Mouse (Mus musculus): ENCODE data around the gene Copa. TPM values are rescaled to one million over a fixed set of nuclear protein-coding genes. Genes with fewer than 3 reads are reported as not detected.
A peak's percentile ranks its signal among the peaks of the same experiment; 100 is the strongest.

Copa gene
- polyA plus RNA-seq (2014; fragmentation: Nextera tagmentation; extraction: Ambion mirVana): 182 and 183 TPM in 2 replicates

DNA sequence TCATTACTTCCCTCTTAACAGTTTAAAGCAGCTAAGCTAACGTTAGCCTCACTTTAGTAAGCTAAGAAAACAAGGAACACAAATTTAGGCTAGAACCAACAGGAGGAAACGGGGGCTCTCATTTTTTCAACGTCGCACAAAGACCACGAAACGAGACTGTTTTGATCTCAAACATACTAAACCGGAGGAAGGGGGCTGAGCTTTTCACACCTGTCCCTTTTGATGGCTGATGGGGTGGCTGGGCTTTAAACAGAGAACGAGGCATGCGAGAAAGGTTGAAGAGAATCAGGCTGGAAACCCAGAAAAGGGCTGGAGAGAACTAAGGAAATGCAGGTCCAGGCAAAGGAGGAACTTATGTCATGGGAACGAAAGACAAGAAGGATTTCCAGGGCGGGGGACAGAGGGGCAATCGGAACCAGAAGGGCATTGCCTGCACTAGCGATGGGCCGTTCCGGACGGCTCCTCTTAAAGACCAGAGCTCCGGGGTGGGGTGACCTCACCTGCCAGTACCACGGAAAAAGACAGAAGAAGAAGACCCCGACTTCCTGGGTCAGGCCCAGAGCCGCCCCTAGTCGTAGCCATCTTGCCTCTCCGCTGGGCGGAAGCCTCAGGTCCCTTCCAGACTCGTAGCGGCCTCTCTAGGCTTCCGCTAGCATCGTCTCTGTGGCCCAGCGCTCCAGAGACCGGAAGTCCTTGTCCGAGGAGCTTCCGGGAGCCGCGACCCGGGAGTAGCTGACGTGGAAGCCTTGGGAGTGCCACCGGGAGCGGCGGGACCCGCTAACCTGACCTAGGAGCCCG lies at the start of gene Copa, which contains the start of gene Ncstn:
Gene Copa (plus strand): TSS at position 429 of the 798 bp plus-strand sequence.
Gene Ncstn (minus strand): TSS at position 695 of the 798 bp plus-strand sequence.
- Histone ChIP-seq H3K27me3 (replicated peaks; ENCODE audit: control insufficient read depth, insufficient read depth, low read length) (no peaks in the 10 kb centered on the region), H3K27ac (ENCODE audit: low read depth) (peak within 1 kb of the TSS; percentile 76), H3K4me3 (ENCODE audit: low read depth, low read length) (peak within 1 kb of the TSS; percentile 99), H3K9me3 (ENCODE audit: control insufficient read depth, low read length) (no peaks in the 10 kb centered on the region), H3K4me1 (replicated peaks; ENCODE audit: control insufficient read depth, insufficient read depth, low read length) (peaks cover 18% of the 10 kb centered on the region; the same call in 1 of the 2 replicates), H3K9ac (ENCODE audit: low read length) (peak within 1 kb of the TSS; percentile 91), H3K4me2 (ENCODE audit: low read length) (peak within 1 kb of the TSS; percentile 65), H3K36me3 (ENCODE audit: control insufficient read depth, insufficient read depth, low read length) (peaks cover 27% of the 10 kb centered on the region)
- DNase-seq (ENCODE audit: low spot score) (peak; percentile 96), ATAC-seq (replicated peaks; ENCODE audit: low FRiP score, low TSS enrichment, low read depth) (peak; percentile 98)
- under 1% methylated on average over 40 of the region's 40 CpGs for WGBS

DNA sequence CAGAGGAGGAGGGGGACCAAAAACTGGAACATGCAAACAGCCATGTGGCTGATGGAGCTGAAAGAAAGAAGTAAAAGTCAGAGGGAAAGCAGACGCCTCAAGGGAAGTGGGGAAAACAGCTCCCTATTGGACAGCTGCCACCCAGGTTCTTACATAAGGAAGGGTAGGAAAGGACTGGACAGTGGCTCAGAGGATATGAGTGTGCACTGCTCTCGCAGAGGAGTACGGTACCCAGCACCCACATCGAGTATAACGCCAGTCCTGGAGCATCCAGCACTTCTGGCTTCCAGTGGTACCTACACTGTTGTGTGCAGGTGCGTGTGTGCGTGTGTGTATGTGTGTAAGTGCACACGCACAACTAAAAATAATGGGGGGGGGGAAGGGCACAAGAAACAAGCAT lies 35.9 kb upstream of the Copa start:
- Histone ChIP-seq H3K4me1 (replicated peaks; ENCODE audit: control insufficient read depth, insufficient read depth, low read length) (0 out of 2 replicates have a peak, but pooled peaks cover 9% of the 10 kb centered on the region), H3K9me3 (ENCODE audit: control insufficient read depth, low read length) (no peaks in the 10 kb centered on the region), H3K27me3 (replicated peaks; ENCODE audit: control insufficient read depth, insufficient read depth, low read length) (0 out of 2 replicates have a peak, but pooled peaks cover 4% of the 10 kb centered on the region), H3K36me3 (ENCODE audit: control insufficient read depth, insufficient read depth, low read length) (no peaks in the 10 kb centered on the region), H3K4me2 (ENCODE audit: low read length) (no peak overlapping the region), H3K4me3 (ENCODE audit: low read depth, low read length) (no peak overlapping the region), H3K9ac (ENCODE audit: low read length) (no peak overlapping the region), H3K27ac (ENCODE audit: low read depth) (no peak overlapping the region)
- DNase-seq (ENCODE audit: low spot score) (no peak), ATAC-seq (replicated peaks; ENCODE audit: low FRiP score, low TSS enrichment, low read depth) (no peak)
- WGBS: 66% methylated on average over 8 of the region's 8 CpGs

GRCm38 (mm10) chr1:172046938-172047337 lies 35.4 kb upstream of the Copa start:
- H3K36me3 ChIP-seq (ENCODE audit: control insufficient read depth, insufficient read depth, low read length): no peaks in the 10 kb centered on the region
- no peaks in the 10 kb centered on the region for H3K9me3 ChIP-seq (ENCODE audit: control insufficient read depth, low read length)
- 0 out of 2 replicates have a peak, but pooled peaks cover 9% of the 10 kb centered on the region for H3K4me1 ChIP-seq (replicated peaks; ENCODE audit: control insufficient read depth, insufficient read depth, low read length)
- 0 out of 2 replicates have a peak overlapping the region, but pooled peaks have one; percentile 6 for H3K4me2 ChIP-seq (ENCODE audit: low read length)
- 12% methylated on average over 5 of the region's 5 CpGs for WGBS
- no peak overlapping the region for H3K4me3 ChIP-seq (ENCODE audit: low read depth, low read length)
- no peak overlapping the region for H3K9ac ChIP-seq (ENCODE audit: low read length)
- ATAC-seq (replicated peaks; ENCODE audit: low FRiP score, low TSS enrichment, low read depth): peak; percentile 22; the same call in 1 of the 2 replicates
- 0 out of 2 replicates have a peak, but pooled peaks cover 4% of the 10 kb centered on the region for H3K27me3 ChIP-seq (replicated peaks; ENCODE audit: control insufficient read depth, insufficient read depth, low read length)
- DNase-seq (ENCODE audit: low spot score): peak; percentile 91
- H3K27ac ChIP-seq (ENCODE audit: low read depth): no peak overlapping the region

- ATAC-seq (replicated peaks; ENCODE audit: low FRiP score, low TSS enrichment, low read depth) (0 out of 2 replicates have a peak, but pooled peaks have one; percentile 20), DNase-seq (ENCODE audit: low spot score) (no peak)
- 0 out of 2 replicates have a peak overlapping the region, but pooled peaks have one; percentile 2 for H3K4me2 ChIP-seq (ENCODE audit: low read length)
- no peaks in the 10 kb centered on the region for H3K9me3 ChIP-seq (ENCODE audit: control insufficient read depth, low read length)
- peaks cover 11% of the 10 kb centered on the region; the same call in 1 of the 2 replicates for H3K4me1 ChIP-seq (replicated peaks; ENCODE audit: control insufficient read depth, insufficient read depth, low read length)
- H3K27ac ChIP-seq (ENCODE audit: low read depth): no peak overlapping the region
- H3K36me3 ChIP-seq (ENCODE audit: control insufficient read depth, insufficient read depth, low read length): no peaks in the 10 kb centered on the region
- no peak overlapping the region for H3K4me3 ChIP-seq (ENCODE audit: low read depth, low read length)
- H3K9ac ChIP-seq (ENCODE audit: low read length): 0 out of 2 replicates have a peak overlapping the region, but pooled peaks have one; percentile 10
- WGBS: 38% methylated on average over 6 of the region's 6 CpGs
- H3K27me3 ChIP-seq (replicated peaks; ENCODE audit: control insufficient read depth, insufficient read depth, low read length): peaks cover 14% of the 10 kb centered on the region
These were observed 34.0 kb upstream of the Copa start for GRCm38 (mm10) chr1:172048241-172048734.

DNA sequence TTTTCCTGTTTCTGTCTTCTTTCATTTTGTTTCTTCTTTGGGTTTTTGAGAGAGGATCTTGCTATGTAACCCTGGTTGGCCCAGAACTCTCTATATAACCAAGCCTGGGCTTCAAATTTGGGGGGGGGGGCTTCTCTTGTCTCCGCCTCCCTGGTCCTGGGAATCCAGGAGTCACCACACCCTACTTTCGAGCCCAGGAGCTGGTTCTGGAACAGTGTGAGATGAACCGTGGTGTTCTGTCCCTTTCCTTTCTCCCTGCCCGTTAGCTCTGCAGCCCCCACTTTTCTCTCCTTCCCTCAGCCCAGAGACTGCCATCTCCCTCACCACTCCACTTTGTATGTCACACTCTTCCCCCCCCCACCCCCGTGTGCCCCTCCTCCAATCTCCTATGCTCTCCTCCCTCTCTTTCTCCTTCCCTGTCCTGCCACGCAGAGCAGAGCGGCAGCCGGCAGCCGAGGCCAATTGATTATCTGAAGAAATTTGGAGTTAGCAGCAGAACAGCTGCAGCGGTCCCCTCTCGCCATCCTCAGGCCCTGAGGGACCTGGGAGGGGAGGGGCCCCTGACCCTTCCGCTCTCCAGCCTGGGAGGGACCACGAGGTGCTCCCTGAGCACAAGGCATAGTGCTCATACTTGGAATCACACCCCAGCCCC lies 33.1 kb upstream of the Copa start:
- Histone ChIP-seq H3K27ac (ENCODE audit: low read depth) (no peak overlapping the region), H3K4me3 (ENCODE audit: low read depth, low read length) (no peak overlapping the region), H3K9me3 (ENCODE audit: control insufficient read depth, low read length) (no peaks in the 10 kb centered on the region), H3K36me3 (ENCODE audit: control insufficient read depth, insufficient read depth, low read length) (no peaks in the 10 kb centered on the region), H3K4me2 (ENCODE audit: low read length) (no peak overlapping the region), H3K4me1 (replicated peaks; ENCODE audit: control insufficient read depth, insufficient read depth, low read length) (peaks cover 20% of the 10 kb centered on the region), H3K9ac (ENCODE audit: low read length) (no peak overlapping the region), H3K27me3 (replicated peaks; ENCODE audit: control insufficient read depth, insufficient read depth, low read length) (peaks cover 24% of the 10 kb centered on the region)
- WGBS: 36% methylated on average over 13 of the region's 13 CpGs
- no peak for DNase-seq (ENCODE audit: low spot score)
- no peak for ATAC-seq (replicated peaks; ENCODE audit: low FRiP score, low TSS enrichment, low read depth)

- peaks cover 42% of the 10 kb centered on the region for H3K27me3 ChIP-seq (replicated peaks; ENCODE audit: control insufficient read depth, insufficient read depth, low read length)
- 14% methylated on average over 10 of the region's 10 CpGs for WGBS
- no peak overlapping the region for H3K9ac ChIP-seq (ENCODE audit: low read length)
- no peaks in the 10 kb centered on the region for H3K36me3 ChIP-seq (ENCODE audit: control insufficient read depth, insufficient read depth, low read length)
- peaks cover 19% of the 10 kb centered on the region for H3K4me1 ChIP-seq (replicated peaks; ENCODE audit: control insufficient read depth, insufficient read depth, low read length)
- peak overlapping the region; percentile 52 for H3K4me2 ChIP-seq (ENCODE audit: low read length)
- no peak overlapping the region for H3K27ac ChIP-seq (ENCODE audit: low read depth)
- DNase-seq (ENCODE audit: low spot score) (no peak), ATAC-seq (replicated peaks; ENCODE audit: low FRiP score, low TSS enrichment, low read depth) (no peak)
- H3K4me3 ChIP-seq (ENCODE audit: low read depth, low read length): no peak overlapping the region
- no peaks in the 10 kb centered on the region for H3K9me3 ChIP-seq (ENCODE audit: control insufficient read depth, low read length)
These were observed 29.5 kb upstream of the Copa start for GRCm38 (mm10) chr1:172052766-172053279.

DNA sequence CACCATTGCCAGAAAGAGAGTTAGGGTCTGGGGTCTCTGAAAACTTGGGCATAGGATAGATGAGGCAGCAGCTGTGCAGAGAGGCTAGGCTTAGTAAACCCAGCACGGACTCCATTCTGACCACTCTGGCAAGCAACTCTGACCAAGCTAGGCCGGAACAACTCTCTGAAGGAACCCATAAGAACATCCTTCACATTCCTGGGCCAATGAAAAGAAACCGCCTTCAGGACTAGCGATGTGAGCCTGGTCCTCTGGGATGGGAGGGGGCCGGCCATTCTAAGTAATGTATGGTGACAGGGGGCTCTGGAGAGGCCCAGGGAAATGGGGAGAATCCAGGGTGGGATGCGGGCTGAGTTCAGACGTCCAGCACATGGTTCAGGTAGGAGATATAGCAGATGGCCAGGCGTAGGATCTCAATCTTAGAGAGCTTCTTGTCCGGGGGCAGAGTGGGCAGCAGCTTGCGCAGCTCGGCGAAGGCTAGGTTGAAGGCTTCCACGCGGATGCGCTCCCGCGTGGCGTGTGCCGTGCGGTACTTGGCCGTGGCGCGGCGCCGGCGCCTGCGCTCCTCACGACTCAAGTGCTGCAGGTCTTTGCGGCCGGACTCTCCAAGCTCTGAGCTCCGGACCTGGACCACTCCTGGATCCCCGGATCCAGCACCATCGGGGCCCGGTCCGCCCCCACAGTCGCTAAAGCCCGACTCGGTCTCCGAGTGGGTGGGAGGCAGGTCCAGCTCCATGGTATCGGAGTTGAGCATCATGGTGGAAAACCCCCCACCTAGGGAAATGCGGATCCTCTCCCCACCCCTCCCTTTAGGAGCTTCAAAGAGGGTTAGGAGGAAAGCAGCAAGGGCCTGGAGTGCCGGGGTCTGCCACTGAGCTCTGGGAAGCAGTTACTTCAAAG lies 28.5 kb upstream of the Copa start:
- ATAC-seq (replicated peaks; ENCODE audit: low FRiP score, low TSS enrichment, low read depth): peak; percentile 33; the same call in 1 of the 2 replicates
- 6% methylated on average over 42 of the region's 42 CpGs for WGBS

More for the DNA sequence above, 28.5 kb upstream of the Copa start:
- Histone ChIP-seq H3K27me3 (replicated peaks; ENCODE audit: control insufficient read depth, insufficient read depth, low read length) (peaks cover 42% of the 10 kb centered on the region), H3K9ac (ENCODE audit: low read length) (peak overlapping the region; percentile 32), H3K4me1 (replicated peaks; ENCODE audit: control insufficient read depth, insufficient read depth, low read length) (peaks cover 19% of the 10 kb centered on the region), H3K4me2 (ENCODE audit: low read length) (peak overlapping the region; percentile 52), H3K27ac (ENCODE audit: low read depth) (no peak overlapping the region), H3K36me3 (ENCODE audit: control insufficient read depth, insufficient read depth, low read length) (no peaks in the 10 kb centered on the region), H3K4me3 (ENCODE audit: low read depth, low read length) (peak overlapping the region; percentile 21), H3K9me3 (ENCODE audit: control insufficient read depth, low read length) (no peaks in the 10 kb centered on the region)
- DNase-seq (ENCODE audit: low spot score): no peak
